Mouse (Mus musculus) myocyte (in vitro differentiated cells): ENCODE results near the gene Trnt1.

Experiments
- MYOD1 ChIP-seq, 3 experiments: IDR thresholded peaks; one replicate each; pipeline ENCODE4 v1.6.1; 2011; ENCODE audit warnings: control low read depth in 2 of 3, low read depth in 2 of 3, mild to moderate bottlenecking in 2 of 3, moderate library complexity in 1 of 3; ENCODE audit not compliant: insufficient read length in 2 of 3, control insufficient read depth in 1 of 3
- POLR2A ChIP-seq: IDR thresholded peaks from one replicate; pipeline ENCODE4 v1.6.1; 2011; ENCODE audit warnings: low read depth, mild to moderate bottlenecking, control low read depth, moderate library complexity; ENCODE audit not compliant: insufficient read length

GRCm38 (mm10) chr6:106740244-106740825 lies 28.6 kb upstream of the Trnt1 start:
- TF ChIP-seq POLR2A, result no peak
- no peak for TF ChIP-seq MYOD1 (IDR thresholded peaks at IDR 0.05; ENCODE audit: control insufficient read depth in 1 of 3, insufficient read length in 2 of 3, low read depth in 2 of 3)
